Mouse (Mus musculus) lung, adult 2 months (tissue): ENCODE results near the gene Irf8.

Source experiments
- CTCF ChIP-seq: fragments of 200-500 bp; IDR thresholded peaks from 2 replicates; pipeline ENCODE4 v1.5.1; 2011; ENCODE audit warnings: mild to moderate bottlenecking, low read length, control low read depth; ENCODE audit not compliant: insufficient read depth
- POLR2A ChIP-seq: fragments of 200-500 bp; IDR thresholded peaks from 2 replicates; pipeline ENCODE4 v1.6.1; 2011; ENCODE audit warnings: low read depth, mild to moderate bottlenecking, control low read depth, low read length, borderline replicate concordance; ENCODE audit errors: extremely low read depth

DNA sequence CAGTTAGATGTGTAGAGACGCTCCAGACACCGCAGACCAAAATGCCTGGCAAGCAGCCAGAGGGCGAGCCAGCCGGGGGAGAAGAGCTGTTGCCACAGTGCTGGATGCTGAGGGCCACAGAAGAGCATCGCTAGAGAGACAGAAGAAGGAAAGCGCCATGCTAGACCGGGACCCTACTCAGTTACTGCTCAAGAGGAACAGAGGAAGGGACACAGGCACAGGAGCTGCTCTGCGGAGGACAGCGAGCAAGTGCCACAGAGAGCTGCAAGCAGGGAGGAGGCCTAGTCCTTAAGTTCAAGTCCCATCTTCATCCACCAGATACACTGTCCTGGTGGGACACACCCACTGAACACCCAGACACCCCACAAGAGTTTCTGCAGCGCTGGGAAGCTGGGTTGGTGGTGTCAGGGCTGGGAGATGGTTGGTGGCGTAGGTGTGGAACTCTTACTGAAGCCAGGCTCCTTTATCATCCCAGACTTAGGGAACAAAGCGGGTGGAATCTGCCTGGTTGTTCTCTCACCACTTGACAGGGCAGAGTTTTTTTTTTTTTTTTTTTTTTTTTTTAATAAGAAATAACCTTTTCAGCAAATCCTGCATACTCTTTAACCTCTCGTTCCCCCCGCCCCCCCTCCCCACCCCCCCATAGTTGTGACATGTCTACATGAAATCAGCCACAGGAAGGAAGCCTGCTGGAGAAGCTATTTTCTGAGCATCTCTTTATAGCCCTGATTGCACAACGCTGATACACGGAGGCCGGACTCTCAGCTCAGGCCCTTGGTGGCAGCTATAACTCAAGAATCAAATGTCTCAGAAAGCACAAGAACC is 38.8 kb upstream of the Irf8 start:
- TF ChIP-seq CTCF (no peak), POLR2A (no peak)
